Mouse (Mus musculus) liver, embryonic 11.5 days (tissue): ENCODE data around the gene Dse. TPM values are rescaled to one million over a fixed set of nuclear protein-coding genes. Genes with fewer than 3 reads are reported as not detected.
A peak's percentile ranks its signal among the peaks of the same experiment; 100 is the strongest.
"Not testable (repeated sequence)": the region's sequence is repeated elsewhere in the genome, so short reads cannot be mapped to it uniquely, and the experiment has no call there.

Experiments used
- ATAC-seq: fragments of 200-750 bp; cut with Nextera tagmentation; replicated peaks from 2 replicates; pipeline ENCODE4 v1.8.0; 2017; ENCODE audit warnings: moderate number of reproducible peaks, mild to moderate bottlenecking, moderate TSS enrichment, moderate library complexity; ENCODE audit not compliant: low FRiP score
- DNase-seq: peaks from one replicate; pipeline ENCODE4 v3.0.0-alpha.2; 2017; ENCODE audit warnings: low spot score
- H3K27ac ChIP-seq: fragments of 300-500 bp; sonication (generic); 2 replicates; pipeline ENCODE4 v1.5.1; 2014; ENCODE audit warnings: mild to moderate bottlenecking, low read depth, low read length, control low read depth
- H3K27me3 ChIP-seq: fragments of 300-500 bp; sonication (generic); replicated peaks from 2 replicates; pipeline ENCODE4 v1.6.1; 2014; ENCODE audit warnings: low read length, mixed read lengths; ENCODE audit not compliant: control insufficient read depth, insufficient read depth
- H3K36me3 ChIP-seq: fragments of 300-500 bp; sonication (generic); 2 replicates; pipeline ENCODE4 v1.6.1; 2014; ENCODE audit warnings: mild to moderate bottlenecking, low read length, moderate library complexity, mixed read lengths; ENCODE audit not compliant: control insufficient read depth, insufficient read depth
- H3K4me1 ChIP-seq: fragments of 300-500 bp; sonication (generic); replicated peaks from 2 replicates; pipeline ENCODE4 v1.6.1; 2014; ENCODE audit warnings: low read length, mixed read lengths; ENCODE audit not compliant: control insufficient read depth, insufficient read depth
- H3K4me2 ChIP-seq: fragments of 300-500 bp; sonication (generic); 2 replicates; pipeline ENCODE4 v1.6.1; 2014; ENCODE audit warnings: mild to moderate bottlenecking, control low read depth, moderate library complexity
- H3K4me3 ChIP-seq: fragments of 300-500 bp; sonication (generic); 2 replicates; pipeline ENCODE4 v1.5.1; 2014; ENCODE audit warnings: low read depth, low read length, control low read depth
- H3K9ac ChIP-seq: fragments of 300-500 bp; sonication (generic); 2 replicates; pipeline ENCODE4 v1.6.1; 2014; ENCODE audit warnings: low read depth, low read length, control low read depth
- H3K9me3 ChIP-seq: fragments of 300-500 bp; sonication (generic); 2 replicates; pipeline ENCODE4 v1.6.1; 2016; ENCODE audit warnings: low read length, inconsistent platforms, mixed read lengths; ENCODE audit not compliant: control insufficient read depth
- WGBS: fragments of 180-500 bp; shearing (Covaris S2); extraction: QIAGEN DNeasy Blood & Tissue Kit; methylation state at CpG from one replicate; pipeline ENCODE4 v1.1.7; 2014; 5-methylcytosine and 5-hydroxymethylcytosine counted together
- polyA plus RNA-seq: library from polyadenylated mRNA; unstranded; fragments of >200 nt; fragmentation: Nextera tagmentation; extraction: Ambion mirVana; gene quantifications from 2 replicates; pipeline ENCODE4 v1.2.1, GENCODE M21; 2014

Gene Dse
- polyA plus RNA-seq = 14.9 and 16.8 TPM in 2 replicates

- Histone ChIP-seq H3K27ac (peak within 1 kb of the TSS; percentile 84), H3K27me3 (peaks cover 12% of the 10 kb centered on the region), H3K36me3 (no peaks in the 10 kb centered on the region), H3K9ac (peak within 1 kb of the TSS; percentile 74), H3K4me2 (peak within 1 kb of the TSS; percentile 92), H3K4me1 (no peaks in the 10 kb centered on the region), H3K4me3 (peak within 1 kb of the TSS; percentile 68), H3K9me3 (no peaks in the 10 kb centered on the region)
- peak; percentile 6; the same call in 1 of the 2 replicates for ATAC-seq
- WGBS = 2% methylated on average over 14 of the region's 14 CpGs
- no peak for DNase-seq
These were observed at the start of gene Dse for GRCm38 (mm10) chr10:34207503-34207850. Gene Dse (minus strand): TSS chr10:34207715.

- H3K4me1 ChIP-seq, H3K36me3 ChIP-seq, H3K4me3 ChIP-seq, H3K9ac ChIP-seq, H3K4me2 ChIP-seq, ATAC-seq, H3K9me3 ChIP-seq, DNase-seq, H3K27me3 ChIP-seq, H3K27ac ChIP-seq: not testable (repeated sequence)
- WGBS = 89% methylated on average over 9 of the region's 9 CpGs
These were observed 45.3 kb upstream of the Dse start for GRCm38 (mm10) chr10:34252833-34253232.

- Histone ChIP-seq H3K27me3 (no peaks in the 10 kb centered on the region), H3K4me2 (no peak overlapping the region), H3K4me1 (no peaks in the 10 kb centered on the region; the same call in 1 of the 2 replicates), H3K4me3 (no peak overlapping the region), H3K9me3 (no peaks in the 10 kb centered on the region), H3K36me3 (no peaks in the 10 kb centered on the region), H3K27ac (no peak overlapping the region), H3K9ac (no peak overlapping the region)
- ATAC-seq (no peak), DNase-seq (no peak)
- 32% methylated on average over 2 of the region's 2 CpGs for WGBS
These were observed 42.1 kb upstream of the Dse start for GRCm38 (mm10) chr10:34249594-34249993.

GRCm38 (mm10) chr10:34247757-34248156, 40.2 kb upstream of the Dse start:
- H3K27me3 ChIP-seq = no peaks in the 10 kb centered on the region
- no peaks in the 10 kb centered on the region for H3K9me3 ChIP-seq
- H3K9ac ChIP-seq = no peak overlapping the region
- H3K4me1 ChIP-seq = no peaks in the 10 kb centered on the region; the same call in 1 of the 2 replicates
- no peaks in the 10 kb centered on the region for H3K36me3 ChIP-seq
- ATAC-seq = no peak
- no peak overlapping the region for H3K4me3 ChIP-seq
- no peak overlapping the region for H3K4me2 ChIP-seq
- WGBS = 59% methylated on average over 3 of the region's 3 CpGs
- DNase-seq = no peak
- no peak overlapping the region for H3K27ac ChIP-seq

- ATAC-seq = no peak
- WGBS = 76% methylated on average over 2 of the region's 2 CpGs
- no peak for DNase-seq
These were observed 38.6 kb upstream of the Dse start for GRCm38 (mm10) chr10:34246106-34246505.

GRCm38 (mm10) chr10:34244745-34245144, 37.2 kb upstream of the Dse start:
- Histone ChIP-seq H3K4me2 (no peak overlapping the region), H3K9ac (no peak overlapping the region), H3K9me3 (no peaks in the 10 kb centered on the region), H3K27me3 (no peaks in the 10 kb centered on the region), H3K27ac (no peak overlapping the region), H3K4me1 (no peaks in the 10 kb centered on the region; the same call in 1 of the 2 replicates), H3K36me3 (no peaks in the 10 kb centered on the region), H3K4me3 (no peak overlapping the region)
- WGBS = 79% methylated on average over 5 of the region's 5 CpGs
- ATAC-seq = no peak
- DNase-seq = no peak

More at GRCm38 (mm10) chr10:34246106-34246505, 38.6 kb upstream of the Dse start:
- Histone ChIP-seq H3K4me3 (no peak overlapping the region), H3K9me3 (no peaks in the 10 kb centered on the region), H3K27me3 (no peaks in the 10 kb centered on the region), H3K9ac (no peak overlapping the region), H3K27ac (no peak overlapping the region), H3K36me3 (no peaks in the 10 kb centered on the region), H3K4me1 (no peaks in the 10 kb centered on the region; the same call in 1 of the 2 replicates), H3K4me2 (no peak overlapping the region)

- WGBS = 44% methylated on average over 4 of the region's 4 CpGs
- Histone ChIP-seq H3K27ac (peak overlapping the region; percentile 16), H3K4me3 (no peak overlapping the region), H3K27me3 (no peaks in the 10 kb centered on the region), H3K9me3 (no peaks in the 10 kb centered on the region), H3K4me2 (peak overlapping the region; percentile 45), H3K36me3 (no peaks in the 10 kb centered on the region), H3K4me1 (peaks cover 6% of the 10 kb centered on the region), H3K9ac (no peak overlapping the region)
- ATAC-seq (peak; percentile 95), DNase-seq (no peak)
These were observed 31.0 kb upstream of the Dse start for GRCm38 (mm10) chr10:34238536-34238935.

GRCm38 (mm10) chr10:34236569-34236968, 29.1 kb upstream of the Dse start:
- Histone ChIP-seq H3K36me3 (no peaks in the 10 kb centered on the region), H3K9ac (no peak overlapping the region), H3K27ac (no peak overlapping the region), H3K9me3 (no peaks in the 10 kb centered on the region), H3K4me1 (peaks cover 6% of the 10 kb centered on the region), H3K27me3 (no peaks in the 10 kb centered on the region), H3K4me2 (no peak overlapping the region), H3K4me3 (no peak overlapping the region)
- DNase-seq (no peak), ATAC-seq (no peak)
- WGBS = 81% methylated on average over 5 of the region's 5 CpGs

- no peak for ATAC-seq
- Histone ChIP-seq H3K27ac (no peak overlapping the region), H3K27me3 (no peaks in the 10 kb centered on the region), H3K9ac (no peak overlapping the region), H3K4me3 (no peak overlapping the region), H3K4me2 (no peak overlapping the region), H3K9me3 (no peaks in the 10 kb centered on the region), H3K4me1 (peaks cover 6% of the 10 kb centered on the region), H3K36me3 (no peaks in the 10 kb centered on the region)
- DNase-seq = no peak
- WGBS = 25% methylated on average over 3 of the region's 3 CpGs
These were observed 27.9 kb upstream of the Dse start for GRCm38 (mm10) chr10:34235384-34235783.
